Mouse (Mus musculus) frontal cortex, postnatal 36 days (tissue): ENCODE measurements around the gene Klhl18.
"Not testable (repeated sequence)": the region's sequence is repeated elsewhere in the genome, so short reads cannot be mapped to it uniquely, and the experiment has no call there.

Experiments
- DNase-seq, 2 experiments: peaks; one replicate each; pipeline ENCODE4 v3.0.0; 2022; ENCODE audit warnings: low spot score in 2 of 2

Gene Klhl18

GRCm38 (mm10) chr9:110419511-110420112, 56.9 kb downstream of the Klhl18 start, which contains the start of gene Ngp:
Ngp (plus strand) TSS chr9:110419747.
- no peak for DNase-seq

- no peak for DNase-seq
Measured at GRCm38 (mm10) chr9:110413785-110414184, 62.7 kb downstream of the Klhl18 start.

- DNase-seq: no peak
Measured at GRCm38 (mm10) chr9:110412926-110413325, 63.6 kb downstream of the Klhl18 start.

DNA sequence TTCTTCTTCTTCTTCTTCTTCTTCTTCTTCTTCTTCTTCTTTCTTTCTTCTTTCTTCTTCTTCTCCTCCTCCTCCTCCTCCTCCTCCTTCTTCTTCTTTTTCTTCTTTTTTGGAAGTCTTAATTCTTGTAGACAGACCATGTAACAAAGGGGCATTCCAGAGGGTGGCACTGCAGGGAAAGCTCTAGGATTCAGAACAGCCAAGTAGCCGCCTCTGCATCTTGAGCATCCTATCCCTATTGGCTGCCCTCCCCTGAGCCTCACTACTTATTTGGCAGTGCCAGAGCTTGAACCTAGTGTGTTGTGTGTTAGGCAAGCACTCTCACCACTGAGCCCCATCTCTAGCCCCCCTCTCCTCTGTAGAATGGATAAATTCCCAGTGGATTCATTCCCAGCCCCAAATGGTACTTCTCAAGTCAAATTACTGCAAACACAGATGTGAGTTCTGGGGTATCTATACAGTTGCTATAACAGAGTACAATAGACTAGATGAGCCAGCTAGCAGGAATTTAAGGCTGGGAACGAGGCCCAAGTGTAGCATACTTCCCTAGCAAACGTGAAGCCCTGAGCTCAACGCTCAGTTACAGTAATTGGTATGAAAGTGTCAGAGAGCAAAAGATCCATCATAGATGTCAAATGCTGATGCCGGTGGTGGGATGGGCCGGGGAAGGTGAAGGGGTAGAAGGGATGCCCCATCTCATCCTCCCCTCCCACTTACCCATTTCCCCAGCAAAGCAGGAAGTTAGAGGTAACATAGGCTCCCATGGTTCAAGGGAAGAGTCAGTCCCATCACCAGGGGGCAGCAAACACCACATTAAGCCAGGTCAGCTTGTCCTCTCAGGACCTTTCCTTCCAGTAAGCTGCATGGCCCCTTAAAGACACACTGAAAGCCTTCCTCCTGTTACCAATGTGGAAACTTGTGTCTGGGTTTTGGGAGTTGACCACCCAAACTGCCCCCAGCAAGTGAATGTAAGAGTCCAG, 65.3 kb downstream of the Klhl18 start:
- DNase-seq: peak; percentile 80 to 82

GRCm38 (mm10) chr9:110408099-110408773, 68.3 kb downstream of the Klhl18 start, which contains the start of gene Ptpn23:
Ptpn23 (minus strand) TSS chr9:110408213.
- peak; percentile 91 to 92 for DNase-seq

- no peak for DNase-seq
Measured at GRCm38 (mm10) chr9:110407311-110408098, 69.0 kb downstream of the Klhl18 start.

DNA sequence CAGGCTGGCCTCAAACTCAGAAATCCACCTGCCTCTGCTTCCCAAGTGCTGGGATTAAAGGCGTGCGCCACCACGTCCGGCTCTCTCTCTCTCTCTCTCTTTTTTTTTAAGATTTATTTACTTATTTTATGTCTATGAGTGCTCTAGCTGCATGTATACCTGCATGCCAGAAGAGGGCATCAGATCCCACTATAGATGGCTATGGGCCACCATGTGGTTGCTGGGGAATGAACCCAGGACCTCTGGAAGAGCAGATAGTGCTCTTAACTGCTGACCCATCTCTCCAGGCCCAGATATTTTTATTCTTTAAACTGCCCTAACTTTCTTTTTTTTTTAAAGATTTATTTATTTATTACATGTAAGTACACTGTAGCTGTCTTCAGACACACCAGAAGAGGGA, 73.3 kb downstream of the Klhl18 start:
- not testable (repeated sequence) for DNase-seq

DNA sequence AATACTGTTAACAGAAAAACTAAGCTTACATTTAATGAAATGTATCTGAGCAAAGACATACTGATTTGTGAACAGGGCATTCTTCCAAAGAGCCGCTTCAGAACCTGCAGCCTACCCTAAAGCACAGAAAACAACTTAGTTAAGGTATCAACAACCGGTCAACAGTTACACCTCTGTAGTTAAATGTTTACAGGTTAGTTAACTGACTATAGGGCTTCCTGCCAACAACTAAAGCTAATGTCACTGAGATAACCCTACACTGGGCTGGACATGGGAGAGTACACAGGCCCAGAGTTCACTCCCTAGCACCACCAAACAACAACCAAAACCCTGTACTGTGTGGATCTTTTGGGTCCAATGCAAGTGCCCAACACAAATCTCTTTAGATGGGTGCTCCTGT, 73.8 kb downstream of the Klhl18 start:
- no peak for DNase-seq

DNA sequence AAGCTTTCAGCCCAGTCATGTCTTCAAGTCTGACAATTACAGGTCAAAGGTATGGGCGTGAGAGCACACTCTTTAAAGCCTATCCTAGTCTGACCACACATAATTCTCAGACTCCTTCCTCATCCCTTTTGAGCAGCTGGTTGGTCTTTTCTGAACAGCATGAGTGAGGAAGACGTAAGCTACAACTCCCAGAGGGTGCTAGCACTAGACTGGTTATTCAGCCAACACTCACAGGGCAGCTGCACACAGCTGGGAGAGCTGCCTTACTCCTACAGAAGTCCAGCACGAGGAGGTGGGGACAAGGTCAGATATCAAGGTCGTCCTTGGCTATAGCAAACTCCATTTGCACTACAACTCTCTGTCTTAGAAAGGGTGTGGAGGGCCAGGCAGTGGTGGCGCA, 75.8 kb downstream of the Klhl18 start:
- no peak for DNase-seq

DNA sequence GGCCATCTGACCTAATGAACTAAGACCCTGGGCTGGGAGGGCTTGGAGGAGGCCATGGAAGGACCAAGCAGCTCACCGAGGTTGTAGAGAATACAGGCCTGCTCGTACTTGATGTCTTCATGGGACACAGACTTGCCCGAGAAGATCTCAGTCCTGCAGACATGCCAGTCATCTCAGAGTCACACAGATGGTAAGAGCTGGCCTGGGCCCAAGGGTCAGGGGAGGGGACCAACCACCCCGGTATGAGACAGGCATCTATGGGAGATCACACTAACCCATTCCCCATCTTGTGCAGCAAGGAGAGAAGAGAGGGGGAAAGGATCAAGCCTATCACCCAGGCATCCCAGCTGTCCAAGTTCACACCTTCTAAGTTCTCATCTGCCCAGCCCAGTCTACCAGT, 83.2 kb downstream of the Klhl18 start:
- no peak for DNase-seq

GRCm38 (mm10) chr9:110390843-110391242, 85.7 kb downstream of the Klhl18 start:
- no peak for DNase-seq

DNA sequence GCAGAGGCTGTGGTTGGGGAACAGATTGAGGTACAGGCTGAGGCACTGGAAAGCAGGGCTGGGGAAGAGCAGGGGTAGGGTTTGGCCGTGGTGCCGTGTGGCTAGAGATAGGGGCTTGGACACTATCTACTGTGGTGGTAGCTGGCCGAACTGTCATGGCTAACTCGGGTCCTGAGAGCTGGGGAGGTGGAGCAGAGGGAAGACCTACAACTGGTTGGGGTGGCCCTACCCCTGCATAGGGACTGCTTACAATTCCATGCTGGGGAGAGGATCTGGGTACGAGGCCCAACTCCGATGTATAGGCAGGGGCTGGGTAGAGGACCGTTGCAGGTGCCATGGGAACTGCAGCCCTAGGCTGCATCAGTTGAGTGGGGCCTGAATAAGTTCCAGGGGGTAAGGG, 88.5 kb downstream of the Klhl18 start:
- DNase-seq: no peak

GRCm38 (mm10) chr9:110384369-110384929, 92.0 kb downstream of the Klhl18 start:
- no peak for DNase-seq

- DNase-seq: no peak
Measured at GRCm38 (mm10) chr9:110381292-110381691, 95.2 kb downstream of the Klhl18 start.

DNA sequence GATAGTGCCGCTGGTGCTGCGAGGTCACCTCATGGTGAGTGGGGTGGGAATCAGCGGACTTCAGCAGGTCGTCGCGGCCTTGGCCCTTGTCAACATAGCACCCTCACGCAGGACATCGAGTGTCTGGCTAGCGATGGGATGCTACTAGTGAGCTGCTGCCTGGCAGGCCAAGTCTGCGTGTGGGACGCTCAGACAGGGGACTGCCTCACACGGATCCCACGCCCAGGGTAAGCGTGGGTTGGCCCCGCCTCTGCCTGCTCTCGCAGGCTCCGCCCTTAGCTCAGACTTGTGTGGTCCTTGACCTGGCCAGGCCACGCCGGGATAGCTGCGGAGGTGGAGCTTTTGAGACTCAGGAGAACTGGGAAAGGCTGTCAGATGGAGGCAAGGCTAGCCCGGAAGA, 95.8 kb downstream of the Klhl18 start:
- no peak for DNase-seq

- no peak for DNase-seq
Measured at GRCm38 (mm10) chr9:110379361-110379760, 97.1 kb downstream of the Klhl18 start.

- peak in 1 of 2 experiments; percentile 47 for DNase-seq
Measured at GRCm38 (mm10) chr9:110377655-110378054, 98.8 kb downstream of the Klhl18 start.
